Mouse (Mus musculus) left cerebral cortex, adult 11 months (tissue): ENCODE measurements around the gene Spred3.
A peak's percentile ranks its signal among the peaks of the same experiment; 100 is the strongest.

Source experiments
- DNase-seq: peaks from one replicate; pipeline ENCODE4 v3.0.0; 2022; ENCODE audit warnings: low spot score

Gene Spred3

GRCm38 (mm10) chr7:29126173-29126915, 43.9 kb downstream of the Spred3 start:
- DNase-seq: peak; percentile 29

- DNase-seq: no peak
Measured at GRCm38 (mm10) chr7:29124970-29125369, 45.2 kb downstream of the Spred3 start, which contains the start of gene Ryr1. Gene Ryr1 (minus strand): TSS chr7:29125179.

DNA sequence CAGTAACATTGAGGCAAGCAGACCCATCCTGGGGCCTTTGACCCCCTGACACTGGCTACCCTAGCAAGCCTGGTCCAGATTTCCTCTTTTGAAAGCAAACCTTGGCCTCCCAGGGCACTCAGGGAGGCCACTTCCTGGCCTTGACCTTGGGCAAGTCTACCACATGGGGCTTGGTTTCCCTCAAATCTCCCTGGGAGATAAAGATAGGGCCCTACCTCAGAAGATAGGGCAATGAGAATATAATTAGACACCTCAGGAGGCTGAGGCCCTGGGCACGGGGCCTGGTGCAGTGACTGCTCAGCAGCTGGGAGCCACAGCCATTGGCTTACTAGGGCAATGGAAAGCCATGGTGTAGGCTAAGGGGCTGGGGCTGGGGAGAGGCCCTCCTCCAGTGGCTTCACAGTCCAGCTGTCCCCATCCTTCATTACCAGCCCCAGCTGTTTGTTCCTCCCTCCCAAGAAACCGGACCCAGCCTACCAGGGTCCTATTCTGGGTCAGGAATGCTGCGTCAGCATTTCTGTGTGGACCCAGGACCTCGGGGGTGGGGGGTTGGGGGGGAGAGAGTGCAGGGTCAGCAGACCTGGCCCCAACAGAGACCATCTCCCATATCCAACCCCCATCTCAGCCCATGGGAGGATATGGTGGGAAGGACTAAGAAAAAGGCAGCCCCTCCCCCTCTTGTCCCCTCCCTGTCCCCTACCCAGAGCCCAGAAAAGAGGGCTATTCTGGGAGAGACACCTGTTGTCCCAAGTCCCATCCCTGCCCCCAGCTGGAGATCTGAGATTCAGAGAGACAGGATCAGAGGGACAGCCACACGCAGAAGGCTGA, 46.5 kb downstream of the Spred3 start:
- DNase-seq: no peak

- no peak for DNase-seq
Measured at GRCm38 (mm10) chr7:29122821-29123220, 47.4 kb downstream of the Spred3 start.

DNA sequence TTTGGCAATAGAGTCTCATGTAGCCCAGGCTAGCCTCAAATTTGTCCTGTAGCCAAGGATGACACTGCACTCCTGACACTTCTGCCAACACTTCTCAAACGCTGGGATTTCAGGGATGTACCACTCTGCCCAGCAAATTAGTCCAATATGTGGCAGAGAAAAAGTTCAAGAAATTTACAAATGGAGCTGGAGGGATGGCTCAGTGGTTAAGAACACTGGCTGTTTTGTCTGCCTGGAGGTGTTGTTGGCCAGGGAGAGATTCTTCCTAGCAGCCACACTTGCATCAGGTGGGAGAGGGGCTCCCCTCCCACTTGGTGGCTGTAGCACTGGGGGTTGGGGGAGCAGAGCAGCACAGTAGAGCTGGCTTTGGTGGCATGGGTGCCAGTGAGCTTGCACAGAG, 50.7 kb downstream of the Spred3 start:
- no peak for DNase-seq

DNA sequence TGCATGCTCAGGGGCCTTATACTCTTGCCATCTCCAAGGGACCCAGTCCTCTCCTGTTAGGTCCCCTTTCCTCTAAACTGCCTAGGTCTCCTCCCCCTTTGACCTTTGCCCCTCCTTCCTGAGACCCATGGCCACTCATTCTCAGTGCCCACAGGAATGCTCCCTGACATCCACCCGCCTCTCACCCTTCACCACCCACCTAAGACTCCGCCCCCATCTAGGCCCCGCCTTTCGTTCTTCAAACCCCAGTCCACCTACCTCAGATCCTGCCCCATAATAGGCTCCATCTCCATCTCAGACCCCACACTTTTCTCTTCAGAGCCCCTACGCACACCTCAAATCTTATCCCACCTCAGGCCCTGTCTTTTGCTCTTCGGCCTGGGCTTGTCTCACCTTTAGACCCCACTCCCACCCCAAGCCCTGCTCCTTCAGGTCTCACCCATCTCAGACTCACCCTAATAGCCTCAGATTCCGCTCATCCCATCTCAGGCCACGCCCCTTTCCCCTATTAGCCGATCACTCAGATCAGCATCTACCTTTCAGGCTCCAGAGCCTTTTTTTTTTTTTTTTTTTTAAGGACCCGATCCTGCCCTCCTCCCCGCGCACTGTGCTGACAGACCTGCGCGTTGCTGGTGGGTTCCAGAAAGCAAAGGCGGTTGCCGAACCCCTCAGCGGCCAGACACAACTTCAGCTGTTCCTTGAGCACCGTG, 51.9 kb downstream of the Spred3 start:
- no peak for DNase-seq

DNA sequence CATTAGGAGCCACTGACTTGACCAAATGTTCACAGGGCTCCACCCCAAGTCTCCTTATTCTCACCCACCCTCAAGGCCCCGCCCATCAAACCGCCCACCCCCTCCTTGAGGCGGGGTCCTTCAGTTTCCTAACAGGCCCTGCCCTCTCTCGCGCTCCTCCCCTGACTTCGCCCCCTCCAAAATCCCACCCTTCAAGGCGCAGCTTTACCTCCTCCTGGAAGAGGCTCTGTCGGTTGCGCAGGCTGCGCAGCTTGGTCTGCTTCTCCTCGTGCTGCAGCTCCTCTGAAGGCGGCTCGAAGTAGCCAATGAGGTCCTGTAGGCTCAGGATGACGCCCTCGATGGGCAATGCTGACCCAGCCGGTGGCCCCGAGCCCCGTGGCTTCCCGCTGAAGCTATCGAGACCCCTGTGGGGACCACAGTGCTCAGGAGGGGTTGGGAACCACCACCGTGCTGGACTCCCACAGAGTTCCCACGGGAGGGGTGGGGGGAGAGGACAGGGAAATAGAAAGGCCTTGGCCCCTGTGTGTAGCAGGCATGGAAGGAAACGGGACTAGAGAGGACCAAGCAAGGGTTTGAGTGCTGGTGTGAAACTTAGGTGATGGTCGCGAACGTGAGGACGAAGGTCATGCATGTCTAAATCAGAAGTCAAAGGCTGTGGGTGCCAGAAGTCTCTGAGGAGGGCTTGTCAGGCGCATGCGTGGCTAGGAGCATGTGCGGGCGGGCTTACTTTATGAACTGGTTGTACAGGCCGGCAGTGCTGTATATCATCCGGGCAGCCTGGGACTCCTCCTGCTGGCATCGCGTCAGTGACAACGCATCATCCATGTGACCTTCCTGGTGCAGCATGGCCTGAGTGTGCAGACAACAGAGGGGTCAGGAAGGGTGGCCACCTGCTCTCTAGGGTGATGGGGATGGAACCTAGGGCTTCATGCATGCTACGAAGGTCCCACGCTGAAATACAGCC, 60.9 kb downstream of the Spred3 start:
- no peak for DNase-seq
